Mouse (Mus musculus): Measurements from ENCODE around the gene Nrsn2.

DNA sequence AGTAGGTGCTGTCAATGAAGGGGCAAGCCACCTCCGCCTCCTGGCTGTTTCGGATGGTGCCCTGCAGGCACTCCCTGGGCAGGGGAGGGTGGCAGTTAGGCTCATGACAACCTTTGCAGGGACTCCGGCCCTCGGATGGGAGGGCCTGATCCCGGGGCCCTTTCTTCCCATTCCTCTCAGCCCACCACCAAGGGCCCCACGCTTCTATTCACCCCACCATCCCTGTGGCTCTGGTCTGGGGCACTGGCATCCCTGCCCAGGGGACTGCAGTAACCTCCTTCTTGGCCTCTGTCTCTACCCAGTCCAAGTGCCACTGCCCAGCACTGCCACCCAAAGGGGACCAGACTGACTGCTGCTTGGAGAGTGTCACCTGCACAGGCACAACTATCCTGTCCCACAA lies 54.2 kb downstream of the Nrsn2 start:
- TF ChIP-seq CTCF (IDR thresholded peaks at IDR 0.05) = no peak
- TF ChIP-seq EP300 (IDR thresholded peaks at IDR 0.05) = no peak

Data from lung, postnatal 0 days (tissue).